Mouse (Mus musculus) adrenal gland (tissue): Measurements from ENCODE around the gene Ostf1.

Experiments
- intact Hi-C: fragments of 180-260 bp; cut with DNase I; formaldehyde crosslinking; loops from one replicate; pipeline ENCODE4 v1.15.1; 2025
- long read RNA-seq, 2 experiments: library from polyadenylated mRNA; unstranded; transcript quantifications; one replicate each; pipeline ENCODE4 v2.0.0; 2020; ENCODE audit warnings: borderline replicate concordance in 1 of 2; ENCODE audit not compliant: insufficient replicate concordance in 1 of 2

The Ostf1 gene
- long read RNA-seq, experiment 1, transcript Ostf1-201 (10 exons, 2,726 nt): major isoform, 107 of 116 reads
- long read RNA-seq, experiment 1, partial matches to known transcripts: 5 of 116 reads
- long read RNA-seq, experiment 1, other reads (novel, unspliced or antisense): 3 of 116 reads
- long read RNA-seq, experiment 2, transcript Ostf1-201 (10 exons, 2,726 nt): major isoform, 228 of 240 reads
- long read RNA-seq, experiment 2, partial matches to known transcripts: 1 of 240 reads
- long read RNA-seq, experiment 2, other reads (novel, unspliced or antisense): 11 of 240 reads

- intact Hi-C loops: no loop called here
These were observed at the start of gene Ostf1, which contains the start of gene Nmrk1 for GRCm38 (mm10) chr19:18631644-18632219. Ostf1 (minus strand) TSS chr19:18631823. Nmrk1 (plus strand) TSS chr19:18631950.

DNA sequence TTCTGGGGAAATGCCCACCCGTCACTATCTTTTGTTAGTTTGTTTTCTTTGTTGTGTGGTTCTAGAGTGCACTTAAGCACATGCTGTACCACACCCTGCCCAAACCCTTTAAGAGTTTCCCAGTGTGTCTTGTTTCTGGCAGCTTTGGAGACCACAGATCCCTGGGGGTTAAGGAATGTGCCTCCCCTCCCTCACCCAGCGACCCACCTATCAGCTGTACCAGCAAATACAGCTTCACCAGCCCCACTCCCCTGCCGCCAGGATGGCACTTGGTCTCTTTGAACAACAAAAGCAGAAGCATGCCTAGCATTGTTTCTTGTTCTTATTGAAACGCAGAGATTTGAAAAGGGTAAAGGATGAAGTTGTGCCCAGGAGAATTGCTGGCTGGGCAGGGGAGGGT is 41.5 kb upstream of the Ostf1 start:
- intact Hi-C loops: no loop called here

DNA sequence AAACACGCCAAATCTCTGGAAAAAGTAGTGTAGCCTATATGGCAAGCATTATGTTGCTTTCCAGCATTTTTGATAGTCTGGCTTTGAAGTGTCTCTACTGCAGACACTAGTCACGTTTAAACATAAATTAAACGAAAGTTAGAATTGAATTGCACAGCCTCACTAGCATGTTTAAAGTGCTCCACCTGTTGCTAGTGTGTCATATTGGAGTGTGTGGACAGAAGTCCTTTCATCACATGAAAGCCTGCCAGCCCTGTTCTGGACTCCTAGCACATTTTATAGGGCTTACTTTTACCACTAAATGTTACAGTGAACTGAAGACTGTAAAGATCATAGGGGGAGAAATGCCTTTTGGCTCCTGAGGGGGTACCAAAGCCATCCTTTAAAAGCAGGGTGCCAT is 40.9 kb upstream of the Ostf1 start:
- intact Hi-C loops: no loop called here

- intact Hi-C loops: no loop called here
These were observed 39.6 kb upstream of the Ostf1 start for GRCm38 (mm10) chr19:18671056-18671741.

DNA sequence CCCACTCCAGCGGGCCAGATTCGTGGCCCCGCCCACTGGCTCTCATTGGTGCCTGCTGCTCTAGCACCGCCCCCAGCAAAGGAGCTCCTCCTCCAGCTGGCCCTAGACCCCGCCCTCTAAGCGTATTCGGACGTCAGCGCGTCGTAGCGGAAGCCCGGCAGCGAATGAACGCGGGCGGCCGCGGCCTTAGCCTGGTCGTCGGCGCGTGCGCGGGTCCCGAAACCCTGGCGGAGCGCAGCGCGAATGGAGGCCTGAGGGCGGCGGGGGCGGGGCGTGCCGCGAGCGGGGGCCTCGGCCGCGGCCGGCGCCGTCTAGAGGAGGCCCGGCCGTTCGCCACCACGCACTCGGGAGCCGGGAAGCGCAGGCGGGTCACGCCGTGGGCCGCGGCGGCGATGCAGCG is 39.0 kb upstream of the Ostf1 start, which contains the start of gene Carnmt1:
Gene Carnmt1, plus strand, starts transcription at position 157 of the 400 bp plus-strand sequence.
- intact Hi-C loops: no loop called here

- intact Hi-C loops: no loop called here
These were observed 37.9 kb upstream of the Ostf1 start for GRCm38 (mm10) chr19:18669551-18669950.

DNA sequence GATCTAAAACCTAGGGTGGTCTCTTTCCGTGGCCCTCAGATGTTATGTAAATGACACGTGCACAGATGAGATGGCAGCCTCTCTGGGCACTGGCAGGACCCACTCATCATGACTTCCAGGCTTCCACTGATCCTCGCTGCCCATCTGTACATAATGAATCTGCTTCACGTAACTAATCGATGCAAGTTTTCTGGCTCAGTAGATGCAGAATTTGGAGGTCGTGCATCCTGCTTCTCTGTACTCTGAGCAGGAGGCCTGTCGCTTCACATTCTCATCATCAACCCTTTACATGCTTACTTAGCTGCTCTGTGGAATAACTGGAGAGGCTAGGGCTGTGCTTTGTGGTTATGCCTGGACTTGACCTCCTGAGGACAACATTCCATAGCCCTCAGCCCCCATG is 35.3 kb upstream of the Ostf1 start:
- intact Hi-C loops: no loop called here

- intact Hi-C loops: no loop called here
These were observed 32.3 kb upstream of the Ostf1 start for GRCm38 (mm10) chr19:18663904-18664303.

DNA sequence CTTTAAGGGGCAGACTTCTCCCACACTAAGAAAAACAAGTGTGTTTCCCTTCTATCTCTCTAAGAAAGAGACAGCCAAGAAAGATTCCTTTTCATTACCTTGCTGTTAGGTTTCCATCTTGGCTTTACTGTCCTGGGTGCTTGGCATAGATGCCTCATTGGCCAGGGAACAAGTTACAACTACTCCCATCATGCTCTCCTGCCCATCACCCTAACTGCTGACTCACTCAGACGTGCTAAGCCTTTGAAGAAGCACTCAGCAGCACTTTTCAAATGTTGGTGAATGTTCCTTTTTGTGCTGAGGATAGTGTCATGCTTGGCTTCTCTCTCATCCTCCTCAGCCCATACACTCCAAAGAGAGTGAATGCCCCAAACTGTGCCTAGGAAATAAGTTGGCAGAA is 30.1 kb upstream of the Ostf1 start:
- intact Hi-C loops: no loop called here

DNA sequence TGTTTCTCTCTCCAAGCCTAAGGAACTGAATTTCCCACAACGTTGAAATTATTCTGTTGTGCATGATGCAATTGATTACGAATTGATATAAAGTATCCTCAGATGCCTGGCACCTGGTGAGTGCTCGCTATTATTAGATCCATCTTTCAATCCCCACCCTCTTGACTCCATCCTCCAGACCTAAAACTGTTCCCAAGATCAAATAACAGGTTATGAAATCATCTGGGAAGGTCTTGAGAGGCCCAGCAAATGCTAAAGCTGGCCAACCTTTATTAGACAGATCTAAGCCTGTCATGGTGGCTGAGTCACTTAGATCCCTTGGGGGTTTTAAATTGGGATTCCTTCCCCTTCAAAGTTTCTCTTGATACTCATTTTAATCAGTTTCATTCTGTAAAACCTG is 28.8 kb upstream of the Ostf1 start:
- intact Hi-C loops: no loop called here

DNA sequence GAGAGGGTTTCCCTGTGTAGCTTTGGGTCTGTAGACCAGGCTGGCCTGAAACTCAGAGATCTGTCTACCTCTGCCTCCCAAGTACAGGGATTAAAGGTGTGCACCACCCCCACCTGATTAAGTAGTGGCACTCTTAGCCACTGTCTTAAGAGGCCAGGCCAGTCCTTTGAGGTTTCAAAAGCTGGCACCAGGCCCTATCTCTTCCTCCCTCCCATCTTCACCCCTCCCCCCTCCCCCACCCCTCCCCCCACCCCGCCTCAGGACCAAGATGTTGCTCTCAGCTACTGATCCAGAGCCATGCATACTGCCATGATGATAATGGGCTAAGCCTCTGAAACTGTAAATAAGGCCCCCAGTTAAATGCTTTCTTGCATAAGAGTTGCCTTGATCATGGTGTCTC is 27.7 kb upstream of the Ostf1 start:
- intact Hi-C loops: no loop called here

DNA sequence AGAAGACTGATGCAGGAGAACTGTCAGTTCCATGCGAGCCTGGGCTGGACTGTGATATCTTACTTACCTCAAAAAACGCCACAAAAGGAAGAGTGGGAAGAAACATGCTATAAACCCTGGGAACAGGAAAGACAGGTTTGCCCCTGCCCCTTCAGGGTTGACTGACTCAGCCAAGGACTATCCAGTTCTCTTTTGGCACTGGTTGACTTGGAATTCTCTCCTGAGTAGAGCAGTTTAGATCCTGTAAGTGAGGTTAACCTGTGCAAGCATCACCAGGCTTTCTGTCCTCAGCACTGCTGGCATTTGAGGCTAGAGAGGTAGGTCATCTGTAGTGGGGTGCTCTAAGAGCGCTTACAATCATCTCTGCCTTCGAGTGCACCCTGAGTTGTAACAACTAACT is 26.9 kb upstream of the Ostf1 start:
- intact Hi-C loops: no loop called here

DNA sequence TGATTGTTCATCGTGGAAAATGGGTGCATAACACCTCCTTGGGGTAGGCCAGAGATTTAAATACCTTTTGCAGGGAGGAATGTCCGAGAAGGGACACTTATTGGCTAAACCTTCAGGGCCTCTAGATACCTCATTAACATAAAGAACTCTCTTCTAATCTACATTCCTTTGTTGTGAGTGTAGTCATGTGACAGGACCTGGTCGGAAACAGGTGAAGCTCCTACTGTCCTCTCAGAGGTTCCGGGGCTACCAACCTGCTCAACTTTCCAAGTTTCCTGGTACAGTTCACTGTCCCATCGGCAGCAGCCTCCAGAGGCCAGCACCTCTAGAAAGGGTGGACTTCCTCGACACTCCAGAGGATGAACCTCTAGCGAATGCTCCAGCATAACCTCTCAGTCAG is 24.4 kb upstream of the Ostf1 start:
- intact Hi-C loops: no loop called here

DNA sequence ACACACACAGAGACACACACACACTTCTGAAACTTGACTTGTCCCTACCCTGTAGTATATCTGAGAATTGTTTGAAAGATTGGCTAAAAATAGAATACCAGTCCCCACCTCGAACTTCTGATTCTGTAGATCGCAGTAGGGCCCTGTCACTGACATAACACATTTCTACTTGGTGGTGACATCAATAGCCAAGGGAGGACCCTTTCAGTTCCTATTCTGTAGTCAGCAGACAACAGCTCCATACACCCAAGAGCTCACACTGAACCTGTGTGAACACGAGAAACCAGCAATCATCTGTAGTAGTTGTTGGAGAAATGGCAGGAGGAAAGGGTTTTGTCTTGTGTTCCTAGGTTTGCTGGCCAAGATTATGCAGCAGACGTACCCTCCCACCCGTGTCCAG is 23.4 kb upstream of the Ostf1 start:
- intact Hi-C loops: no loop called here

DNA sequence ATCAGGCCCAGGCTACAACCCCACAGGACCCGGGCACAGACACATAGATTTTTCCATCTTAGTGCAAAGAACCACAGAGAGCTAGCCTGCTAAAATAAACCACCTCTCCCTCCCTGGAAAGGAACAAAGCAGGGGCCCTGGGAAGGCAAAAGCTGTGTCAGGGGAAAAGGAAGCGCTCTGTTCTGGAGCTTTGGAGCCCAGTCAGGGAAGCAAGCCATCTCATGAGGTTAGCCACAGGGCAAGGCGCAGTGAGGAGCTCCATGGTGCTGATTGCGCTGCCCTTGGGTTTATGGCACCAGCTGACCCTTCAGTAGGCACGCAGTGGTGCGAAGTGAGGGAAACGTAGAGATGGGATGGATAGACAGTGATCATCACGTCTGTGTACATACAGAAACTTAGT is 22.7 kb upstream of the Ostf1 start:
- intact Hi-C loops: no loop called here

DNA sequence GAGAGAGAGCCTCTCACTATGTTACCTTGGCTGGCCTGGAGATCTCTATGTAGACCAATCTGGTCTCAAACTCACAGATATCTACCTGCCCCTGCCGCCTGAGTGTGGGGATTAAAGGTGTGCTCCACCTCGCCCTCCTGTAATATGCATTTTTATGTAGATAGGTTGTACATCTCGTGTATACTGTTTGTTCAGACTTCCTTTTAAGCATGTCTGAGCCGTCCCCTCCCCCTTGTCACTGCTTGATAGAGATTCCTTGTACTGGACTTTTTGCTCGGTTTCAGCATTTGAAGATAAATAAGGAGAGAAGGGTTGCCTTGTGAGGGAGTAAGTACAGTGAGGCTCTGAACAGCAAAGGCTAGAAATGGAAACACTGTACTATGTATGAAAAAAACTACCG is 21.4 kb upstream of the Ostf1 start:
- intact Hi-C loops: no loop called here

- intact Hi-C loops: no loop called here
These were observed 21.0 kb upstream of the Ostf1 start for GRCm38 (mm10) chr19:18652592-18652991.

- intact Hi-C loops: no loop called here
These were observed 18.9 kb upstream of the Ostf1 start for GRCm38 (mm10) chr19:18650473-18650872.

- intact Hi-C loops: no loop called here
These were observed 18.3 kb upstream of the Ostf1 start for GRCm38 (mm10) chr19:18649955-18650354.

GRCm38 (mm10) chr19:18648558-18648945 is 16.9 kb upstream of the Ostf1 start:
- intact Hi-C loops: no loop called here

DNA sequence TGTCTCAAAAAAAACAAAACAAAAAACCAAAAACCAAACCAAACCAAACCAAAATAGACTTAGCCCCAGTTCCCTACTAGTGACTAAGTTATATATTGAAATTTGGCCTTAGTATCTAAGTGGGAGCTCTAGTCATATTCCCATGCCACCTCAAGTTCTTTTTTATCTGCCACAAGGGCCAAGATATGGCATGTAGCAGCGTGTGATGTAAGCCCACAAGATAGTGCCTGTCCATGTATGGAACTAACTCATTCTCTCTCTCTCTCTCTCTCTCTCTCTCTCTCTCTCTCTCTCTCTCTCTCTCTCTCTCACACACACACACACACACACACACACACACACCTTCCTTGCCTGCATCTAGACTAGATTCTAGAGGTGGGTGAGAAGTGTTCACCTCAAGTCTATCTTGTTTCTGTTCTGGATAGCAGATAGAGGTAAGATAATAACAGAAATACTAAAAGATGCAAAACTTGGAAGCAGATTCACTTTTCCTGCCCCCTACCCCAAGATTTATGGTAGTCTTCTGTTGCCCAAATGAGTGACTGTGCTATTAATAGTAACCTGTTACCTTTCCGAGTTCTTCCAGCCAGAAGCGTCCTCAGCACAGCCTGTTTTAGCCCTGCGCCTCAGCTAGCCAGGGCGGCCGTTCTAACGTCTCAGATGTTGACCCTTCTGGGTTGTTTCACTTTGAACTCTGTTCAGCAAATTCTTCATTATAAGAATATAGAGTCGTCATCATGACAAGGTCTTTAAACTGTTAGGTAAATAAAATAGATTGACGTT is 16.3 kb upstream of the Ostf1 start:
- intact Hi-C loops: no loop called here

- intact Hi-C loops: no loop called here
These were observed 15.3 kb upstream of the Ostf1 start for GRCm38 (mm10) chr19:18646853-18647420.
